Mouse (Mus musculus): ENCODE measurements around the gene Anks1b.

Anks1b gene

DNA sequence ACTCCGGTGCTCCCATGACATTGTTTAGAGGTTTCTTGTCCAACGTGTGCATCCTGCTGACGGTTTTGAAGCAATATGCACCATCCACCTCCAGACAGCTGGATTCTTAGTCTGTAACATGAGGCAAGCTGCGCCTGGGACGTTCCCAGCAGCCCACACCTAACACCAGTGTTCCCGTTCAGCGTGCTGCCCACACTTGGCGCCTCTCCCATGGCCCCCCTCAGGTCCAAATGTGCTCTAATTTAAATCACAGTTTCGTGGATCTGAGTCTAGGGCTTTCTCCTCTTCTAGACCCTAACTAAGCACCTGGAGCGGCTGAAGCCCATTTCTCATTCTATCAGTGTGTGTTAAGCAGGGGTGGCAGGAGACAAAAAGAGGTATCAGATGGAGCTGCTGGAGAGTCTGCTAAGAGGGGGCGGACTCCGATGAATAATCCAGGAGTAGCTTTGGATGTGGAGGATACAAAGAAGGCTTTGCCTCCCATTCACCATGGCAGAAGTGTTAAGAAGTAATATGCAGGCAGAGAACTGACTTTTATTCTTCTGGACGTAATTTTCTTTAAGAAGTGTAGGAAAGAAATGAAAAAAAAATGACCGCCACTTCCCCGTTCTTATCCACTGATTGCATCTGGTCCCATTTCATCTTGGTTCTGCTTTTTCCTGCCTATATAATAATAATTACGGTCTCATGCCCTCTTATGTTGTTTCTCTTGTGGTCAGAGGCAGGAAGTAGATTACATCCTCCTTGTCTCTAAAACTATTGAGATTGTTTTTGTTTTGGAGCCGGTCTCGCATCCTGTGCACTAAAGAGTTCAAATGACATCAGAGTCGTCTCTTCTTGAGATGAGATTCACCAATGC lies 986.6 kb downstream of the Anks1b start:
- no peak for DNase-seq (ENCODE audit: low spot score)

DNA sequence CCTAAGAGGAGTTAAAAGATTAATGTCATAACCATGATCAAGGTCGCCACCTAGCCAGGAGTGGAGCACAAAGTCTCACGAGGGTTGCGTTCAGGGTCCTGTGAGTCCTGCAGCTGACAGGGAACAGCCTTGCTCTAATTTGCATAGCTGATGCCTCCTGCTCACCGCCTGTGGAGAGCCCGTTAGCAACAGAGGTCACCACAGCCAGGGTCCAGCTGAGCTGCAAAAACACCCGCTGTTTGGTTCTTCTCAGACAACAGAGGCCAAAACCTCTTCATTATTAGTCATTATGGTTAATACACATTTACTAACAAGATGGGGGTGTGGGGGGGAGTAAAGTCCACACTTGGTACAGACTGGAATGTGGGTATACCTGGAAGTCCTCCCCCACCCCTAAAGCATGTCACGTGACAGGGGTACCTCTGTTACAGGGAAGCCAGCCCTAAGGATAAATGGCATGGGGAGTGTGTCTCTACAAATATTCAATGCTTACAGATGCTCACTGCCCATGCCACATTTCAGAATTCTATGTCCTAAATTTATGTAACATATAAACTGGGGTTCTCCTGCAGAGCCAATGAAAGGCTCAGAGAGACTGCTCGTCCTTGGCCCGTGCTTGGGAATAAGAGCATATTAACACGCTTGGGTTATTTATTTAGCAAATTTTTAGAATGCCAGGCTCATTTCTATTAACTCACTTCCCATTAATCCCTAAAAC lies 990.7 kb downstream of the Anks1b start:
- DNase-seq (ENCODE audit: low spot score), result no peak

DNA sequence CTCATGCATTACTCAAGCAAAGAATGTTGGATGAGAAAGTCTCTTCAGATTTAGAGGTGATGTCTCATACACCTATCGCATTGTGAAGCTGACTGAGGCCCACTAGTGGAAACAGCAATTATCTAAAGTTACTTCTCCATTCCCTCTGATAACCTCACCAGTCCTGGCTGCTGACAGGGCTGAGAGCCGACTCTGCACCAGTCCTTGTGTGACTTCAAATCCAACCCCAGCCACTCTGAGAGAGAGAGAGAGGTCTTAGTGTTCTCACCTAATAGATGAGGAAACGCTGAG lies 991.2 kb downstream of the Anks1b start:
- DNase-seq (ENCODE audit: low spot score), result no peak

DNA sequence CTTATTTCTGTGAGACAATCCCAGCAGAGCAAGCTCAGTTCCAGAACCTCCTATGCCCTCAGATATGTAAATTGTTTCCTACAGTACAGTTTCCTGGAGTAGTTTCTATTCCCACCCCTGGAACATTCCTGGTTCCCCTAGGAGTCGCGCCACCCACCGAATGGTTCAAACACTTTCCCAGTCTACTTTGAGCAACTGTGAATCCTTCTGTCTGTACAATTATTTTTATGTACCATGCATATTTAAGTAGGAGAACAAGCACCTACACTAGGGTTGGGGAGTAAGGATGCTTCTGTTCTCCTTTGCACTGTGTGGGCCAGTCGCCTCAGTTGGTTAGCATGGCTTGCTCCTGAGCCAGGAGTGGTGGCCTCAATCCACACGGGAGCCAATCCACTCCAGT lies 999.9 kb downstream of the Anks1b start:
- DNase-seq (ENCODE audit: low spot score), result no peak

DNA sequence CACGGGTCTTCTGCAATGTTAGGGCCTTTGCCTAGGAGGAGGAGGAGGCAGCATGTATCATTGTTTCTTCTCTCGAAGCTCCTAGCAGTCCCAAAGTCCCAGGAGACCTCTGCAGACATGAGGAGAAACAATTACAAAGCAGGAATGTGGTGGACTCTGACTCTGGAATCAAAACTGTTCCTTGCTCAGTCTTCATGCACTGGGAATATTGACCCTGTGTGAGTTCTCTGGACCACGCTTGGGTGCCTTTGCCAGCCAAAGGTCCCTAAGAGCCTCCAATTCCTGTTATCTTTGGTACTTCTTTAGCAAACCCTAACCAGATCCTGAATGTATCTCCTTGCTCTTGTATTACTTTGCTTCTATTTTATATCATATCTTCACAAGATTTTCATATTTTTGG lies 1000.9 kb downstream of the Anks1b start:
- DNase-seq (ENCODE audit: low spot score), result no peak

DNA sequence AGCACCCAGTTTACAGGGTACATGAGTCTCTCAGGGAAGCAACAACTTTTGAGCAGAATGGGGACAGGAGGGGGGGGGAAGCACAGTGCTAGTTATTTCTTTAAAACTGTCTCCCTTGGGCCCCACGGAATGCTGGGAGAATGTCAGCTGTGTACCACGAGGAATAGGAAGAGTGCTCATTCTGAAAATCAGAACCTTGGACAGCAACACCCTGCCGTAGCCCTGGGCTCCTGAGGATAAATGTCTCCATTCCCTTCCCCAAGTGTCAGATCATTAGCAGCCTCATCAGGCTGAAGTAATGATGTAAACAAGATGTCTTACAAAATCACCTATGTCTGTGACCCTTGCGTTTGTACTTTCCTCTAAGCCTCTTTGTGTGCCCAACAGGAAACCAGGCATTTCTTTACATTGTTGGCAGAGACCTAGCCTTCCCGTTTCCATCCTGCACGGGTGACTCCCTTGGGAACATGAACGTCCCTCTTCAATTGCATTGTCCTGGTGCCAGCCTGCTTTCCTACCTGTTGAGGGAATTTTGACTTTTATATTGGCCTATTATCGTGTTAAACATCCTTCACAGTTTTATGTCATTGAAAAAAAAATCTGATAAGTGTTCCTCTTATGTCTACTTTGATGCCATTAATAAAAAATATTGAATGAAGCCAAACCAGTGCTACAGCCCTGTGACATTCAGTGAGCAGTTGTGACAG lies 1007.7 kb downstream of the Anks1b start:
- DNase-seq (ENCODE audit: low spot score), result no peak

DNA sequence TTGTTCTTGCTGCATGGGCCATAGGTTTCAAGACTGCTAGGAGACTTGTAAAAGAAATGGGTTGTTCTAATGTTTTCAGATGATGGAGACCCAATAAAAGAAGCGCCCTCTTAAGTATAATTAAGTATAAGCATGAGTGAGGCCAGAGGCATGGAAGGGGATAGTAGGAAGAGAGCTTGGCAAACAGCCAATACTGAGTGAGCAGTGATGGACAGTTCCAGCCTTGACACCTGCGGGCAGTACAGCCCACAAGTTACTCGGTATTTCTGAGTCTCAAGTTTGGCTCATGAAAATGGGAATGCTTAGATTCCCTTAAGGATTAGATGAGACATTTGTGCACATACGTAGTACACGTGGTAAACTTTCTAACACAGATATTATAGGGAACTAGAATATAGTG lies 1016.3 kb downstream of the Anks1b start:
- no peak for DNase-seq (ENCODE audit: low spot score)

DNA sequence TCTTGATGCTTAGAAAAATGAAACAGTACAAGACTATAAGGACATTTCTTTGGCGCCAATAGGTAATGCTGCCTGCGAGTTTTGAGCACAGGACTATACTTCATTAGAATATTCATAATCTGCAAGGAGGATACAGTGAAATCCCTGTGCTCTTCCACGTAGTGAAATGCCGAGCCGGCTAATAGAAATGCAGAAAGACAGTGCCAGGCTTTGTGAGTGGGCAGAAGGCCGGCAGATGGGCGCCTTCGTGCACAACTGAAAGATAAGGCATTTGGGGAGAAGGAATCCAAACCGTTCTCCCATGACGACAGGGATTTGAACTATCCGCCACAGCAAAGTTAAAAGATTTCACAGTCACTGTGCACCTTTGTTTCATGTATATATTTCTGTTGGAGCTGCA lies 1019.4 kb downstream of the Anks1b start:
- DNase-seq (ENCODE audit: low spot score), result no peak

DNA sequence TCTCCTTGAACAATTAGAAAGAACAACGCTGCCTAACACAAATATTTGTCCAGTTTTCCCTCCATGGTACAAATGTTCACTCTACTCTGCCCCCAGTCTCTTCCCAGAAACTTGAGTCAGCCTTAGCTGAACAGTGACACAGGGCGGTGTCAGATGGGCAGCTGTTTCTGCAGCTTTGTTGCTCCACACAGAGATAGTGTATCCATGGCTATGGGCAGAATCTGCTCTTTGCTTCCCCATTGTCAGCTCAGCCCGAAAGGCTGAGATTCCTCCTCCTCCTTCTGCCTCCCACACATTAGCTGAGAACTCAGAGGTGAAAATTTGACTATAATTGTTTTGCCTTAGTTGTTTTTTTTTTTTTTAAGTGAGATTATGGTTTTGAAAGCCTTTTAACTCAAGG lies 1024.6 kb downstream of the Anks1b start:
- no peak for DNase-seq (ENCODE audit: low spot score)

DNA sequence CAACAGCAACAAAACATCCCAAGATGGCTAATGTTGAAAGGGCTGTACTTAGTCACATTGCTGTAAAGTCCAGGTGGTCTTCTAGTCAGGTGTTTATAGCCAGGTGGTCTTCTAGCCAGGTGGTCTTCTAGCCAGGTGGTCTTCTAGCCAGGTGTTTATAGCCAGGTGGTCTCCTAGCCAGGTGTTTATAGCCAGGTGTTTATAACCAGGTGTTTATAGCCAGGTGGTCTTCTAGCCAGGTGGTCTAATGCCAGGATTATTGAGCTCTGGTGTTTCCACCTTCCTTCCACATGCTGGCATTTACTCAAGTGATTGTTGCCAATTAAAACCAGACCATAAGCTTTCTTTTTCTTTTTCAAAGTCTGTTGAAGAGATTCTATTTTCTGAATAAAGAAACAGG lies 1030.9 kb downstream of the Anks1b start:
- DNase-seq (ENCODE audit: low spot score), result no peak

DNA sequence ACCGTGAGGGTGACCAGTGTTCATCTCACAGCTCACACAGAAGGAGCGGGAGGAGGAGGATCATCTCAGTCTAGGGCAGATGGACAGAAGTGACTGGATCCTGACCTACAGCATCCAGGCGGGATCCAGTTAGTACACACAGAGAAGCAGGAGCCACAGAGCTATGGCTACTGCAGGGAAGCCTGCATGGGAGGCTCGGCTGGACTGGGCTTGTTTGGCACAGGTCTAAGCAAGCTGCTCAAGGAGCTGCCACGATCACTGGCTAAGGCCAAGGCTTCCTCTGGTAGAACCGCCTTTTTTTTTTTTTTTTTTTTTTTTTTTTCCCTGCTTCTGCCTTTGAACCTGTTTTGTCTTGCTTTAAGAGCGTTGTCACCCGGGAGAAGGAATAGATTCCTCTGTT lies 1034.1 kb downstream of the Anks1b start:
- no peak for DNase-seq (ENCODE audit: low spot score)

DNA sequence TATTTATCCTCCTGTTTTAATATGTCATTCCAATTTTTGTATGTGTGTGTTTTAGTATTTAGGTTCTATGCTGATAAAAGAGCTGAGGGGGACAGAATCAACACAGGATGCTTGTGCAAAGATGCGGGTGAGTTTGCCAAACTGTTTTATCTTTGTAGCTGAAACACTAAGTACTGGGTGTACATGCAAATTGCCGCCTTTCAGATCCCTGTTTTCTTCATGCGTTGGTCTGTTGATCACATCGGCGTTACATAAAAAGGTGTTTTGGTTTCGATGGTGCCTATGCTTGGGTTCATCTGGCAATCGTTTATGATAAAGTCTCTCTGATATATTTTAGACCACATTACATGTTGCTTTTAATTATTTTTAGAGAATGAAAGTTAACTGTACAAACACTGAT lies 1050.2 kb downstream of the Anks1b start:
- no peak for DNase-seq (ENCODE audit: low spot score)

DNA sequence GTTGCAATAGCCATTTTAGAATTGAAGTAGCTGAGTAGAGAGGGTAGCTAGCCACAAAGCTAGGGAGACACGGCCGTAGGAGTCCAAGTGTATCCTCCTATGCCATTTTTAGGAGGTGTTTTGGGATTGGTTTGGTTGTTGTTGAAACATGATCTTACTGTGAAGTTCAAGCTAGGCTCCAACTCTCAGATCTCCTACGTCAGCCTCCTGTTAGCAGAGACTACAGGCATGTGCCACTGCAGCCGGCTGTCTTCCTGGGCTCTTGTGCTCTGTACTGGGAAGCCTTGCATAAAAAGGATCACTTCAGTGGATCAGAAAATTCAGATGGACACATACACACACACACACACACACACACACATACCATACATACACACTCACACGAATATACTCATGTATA lies 1059.8 kb downstream of the Anks1b start:
- no peak for DNase-seq (ENCODE audit: low spot score)

DNA sequence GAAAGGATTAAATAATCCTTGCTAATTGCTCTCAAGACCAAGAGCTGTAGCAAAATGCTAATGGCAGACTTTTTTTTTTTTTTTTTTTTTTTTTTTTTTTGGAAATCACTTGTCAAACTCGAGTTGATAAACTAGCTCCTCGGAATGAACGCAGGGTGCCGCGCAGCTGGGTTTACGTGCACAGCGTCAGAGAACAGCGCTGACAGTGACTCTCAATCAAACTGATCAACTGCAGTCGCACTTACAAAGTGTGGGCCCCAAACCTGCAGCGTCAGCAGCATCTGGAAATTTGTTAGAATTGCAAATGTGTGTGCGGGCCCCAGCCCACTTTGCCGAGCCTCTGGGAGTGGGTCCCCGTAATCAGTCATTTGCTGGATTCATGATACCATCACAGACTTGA lies 1061.4 kb downstream of the Anks1b start:
- DNase-seq (ENCODE audit: low spot score), result no peak

DNA sequence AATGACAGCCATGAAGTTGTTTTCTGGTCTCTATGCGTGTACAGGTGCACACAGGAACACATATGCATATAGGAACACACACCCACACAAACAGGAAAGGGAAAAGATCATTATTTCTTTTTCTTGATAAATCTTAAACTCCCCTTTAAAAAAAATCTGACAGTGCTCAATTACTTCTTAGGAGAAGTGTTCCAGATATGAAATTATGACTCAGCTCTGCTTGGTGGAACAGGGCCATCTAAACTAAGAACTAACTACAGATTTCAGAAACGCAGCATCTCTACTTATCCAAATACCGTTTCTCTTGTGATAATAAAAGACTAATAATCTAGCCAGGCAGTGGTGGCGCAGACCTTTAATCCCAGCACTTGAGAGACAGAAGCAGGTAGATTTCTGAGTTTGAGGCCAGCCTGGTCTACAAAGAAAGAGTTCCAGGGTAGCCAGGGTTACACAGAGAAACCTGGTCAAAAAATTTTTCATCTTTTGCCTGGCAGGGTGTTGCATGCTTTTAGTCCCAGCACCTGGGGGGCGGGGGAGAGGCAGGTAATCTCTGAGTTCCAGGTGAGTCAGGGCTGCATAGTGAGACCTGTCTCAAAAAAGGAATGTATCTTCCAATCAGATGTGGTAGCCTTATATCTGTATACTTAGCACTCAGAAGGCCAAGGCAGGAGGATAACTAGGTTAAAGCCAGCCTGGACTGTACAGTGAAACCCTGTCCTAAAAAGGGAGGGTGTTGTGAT lies 1064.6 kb downstream of the Anks1b start:
- DNase-seq (ENCODE audit: low spot score), result no peak

DNA sequence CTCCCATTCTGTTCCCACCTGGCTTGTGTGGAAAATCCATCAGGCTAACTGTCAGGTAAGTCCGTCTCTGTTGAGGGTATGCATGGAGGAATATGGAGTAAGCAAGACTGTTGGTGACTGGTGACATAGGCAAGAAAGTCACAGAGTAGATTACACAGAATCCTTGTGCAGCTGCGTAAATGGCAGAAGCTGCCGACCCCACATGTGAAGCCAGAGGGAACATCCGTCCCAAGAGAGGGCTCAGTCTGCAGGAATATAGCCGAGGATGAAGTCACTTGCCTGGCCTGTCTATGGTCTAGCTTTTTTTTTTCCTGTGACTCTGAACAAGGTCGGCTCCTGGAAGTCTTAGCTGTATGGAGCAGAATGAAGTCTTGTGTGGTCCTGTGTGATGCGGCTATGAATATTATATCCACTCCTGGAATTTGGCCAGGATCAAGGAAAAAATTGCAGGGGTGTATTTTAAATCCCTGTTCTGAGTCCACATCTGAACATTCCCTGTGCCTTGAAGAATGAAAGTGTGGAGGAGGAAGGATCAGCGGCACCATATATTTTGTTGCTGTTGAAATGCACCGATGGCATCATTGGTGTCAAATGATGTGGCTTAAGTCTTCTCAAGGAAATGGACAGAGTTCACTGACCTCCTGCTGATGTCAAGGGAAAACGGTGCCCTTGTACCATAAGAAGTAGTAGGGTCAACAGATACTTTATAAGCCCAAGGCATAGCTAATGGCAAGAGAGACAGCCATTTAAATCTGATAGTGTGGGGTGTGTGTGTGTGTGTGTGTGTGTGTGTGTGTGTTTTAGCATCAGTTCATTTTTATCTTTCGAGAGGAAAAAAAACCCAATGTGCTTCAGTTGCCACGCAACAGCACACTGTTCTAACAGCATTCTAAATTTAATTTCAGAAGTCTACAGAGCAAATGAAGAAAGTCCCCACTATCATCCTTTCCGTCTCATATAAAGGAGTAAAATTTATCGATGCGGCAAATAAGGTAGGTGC lies 1067.5 kb downstream of the Anks1b start:
- no peak for DNase-seq (ENCODE audit: low spot score)

DNA sequence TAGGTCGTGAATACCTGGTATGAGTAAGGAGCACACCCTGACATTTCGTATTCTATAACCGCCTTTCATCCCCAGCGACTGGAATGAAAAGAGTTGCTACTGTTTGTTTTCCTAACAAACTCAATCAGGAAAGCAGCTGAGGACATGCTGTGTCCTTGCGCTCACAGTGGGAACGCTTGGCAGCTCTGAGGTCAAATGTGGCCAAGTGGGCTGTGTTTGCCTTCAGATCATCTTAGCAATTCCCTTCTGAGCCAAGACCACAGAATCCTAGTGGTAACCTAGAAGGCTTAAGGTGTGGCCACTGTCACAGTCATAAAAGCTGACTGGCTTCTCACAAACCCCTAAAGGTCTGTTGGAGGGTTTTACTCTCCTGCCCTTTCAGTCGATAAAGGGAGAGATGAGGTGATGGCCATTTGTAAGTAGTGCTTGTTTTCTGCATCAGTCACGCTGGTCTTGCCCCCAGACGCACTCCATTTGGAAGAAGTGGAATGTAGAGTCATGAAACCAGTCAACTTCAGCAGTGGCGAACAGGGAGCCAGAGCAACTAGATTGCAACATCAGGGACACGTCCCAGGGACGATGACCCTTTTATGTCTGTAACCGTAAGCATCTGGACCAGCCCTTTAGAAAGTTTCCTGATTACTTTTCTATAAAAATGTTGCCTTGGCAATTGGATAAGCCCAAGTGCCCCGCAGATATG lies 1068.8 kb downstream of the Anks1b start:
- DNase-seq (ENCODE audit: low spot score), result no peak

DNA sequence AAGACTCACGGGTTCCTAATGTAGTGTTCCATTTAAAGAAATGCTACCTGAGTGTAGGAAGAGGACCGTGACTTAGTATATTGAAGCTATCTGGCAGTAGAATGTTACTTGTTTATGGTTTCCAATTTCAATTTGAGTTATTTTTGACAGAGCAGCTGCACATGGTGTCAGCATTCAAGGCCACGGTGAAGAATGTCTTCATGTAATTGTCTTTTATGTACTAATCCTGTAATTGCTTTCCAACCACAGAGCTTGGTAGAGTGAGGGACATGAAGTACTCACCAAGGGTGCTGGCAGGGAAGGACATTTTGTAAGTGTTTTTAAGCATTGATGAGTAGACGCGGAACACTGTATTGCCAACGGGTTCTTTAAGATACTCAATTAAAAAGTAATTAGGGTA lies 1073.7 kb downstream of the Anks1b start:
- DNase-seq (ENCODE audit: low spot score), result no peak

DNA sequence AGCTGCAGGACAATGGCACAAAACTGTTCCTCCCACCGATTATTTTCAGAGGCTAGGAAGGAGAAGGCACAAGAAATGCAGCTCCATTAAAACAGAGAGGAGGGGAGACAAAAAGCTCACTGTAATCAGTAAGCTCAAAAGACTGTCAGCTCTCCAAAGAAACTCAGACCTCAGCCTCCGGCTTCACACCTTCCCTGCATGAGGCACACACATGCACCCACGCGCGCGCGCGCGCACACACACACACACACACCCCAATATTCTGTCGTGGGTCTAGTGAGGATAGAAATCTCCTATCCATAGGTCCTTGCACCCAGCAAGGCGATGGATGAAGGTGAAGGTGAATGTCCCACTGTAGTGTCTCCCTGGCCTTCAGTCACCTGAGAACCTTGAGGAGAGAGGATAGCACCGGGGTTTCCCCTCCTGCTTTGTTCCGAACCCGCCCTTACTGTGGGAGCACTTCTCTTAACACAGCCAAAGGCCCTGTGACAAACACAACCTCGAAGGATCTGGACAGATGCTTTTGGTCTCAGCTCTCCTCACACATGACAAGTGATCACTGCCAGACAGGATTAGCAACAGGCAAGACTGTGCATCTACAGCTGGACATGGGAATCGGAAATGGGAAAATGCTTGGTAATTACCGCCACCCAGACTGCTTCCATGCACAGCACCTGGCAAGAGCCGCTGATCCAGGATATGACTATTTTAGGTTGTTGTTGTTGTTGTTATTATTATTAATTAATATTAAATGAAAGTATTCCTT lies 1074.5 kb downstream of the Anks1b start:
- no peak for DNase-seq (ENCODE audit: low spot score)
